Mouse (Mus musculus) myocyte (in vitro differentiated cells): Measurements from ENCODE around the gene Chn2.

Experiments used
- MYOD1 ChIP-seq, 3 experiments: IDR thresholded peaks; one replicate each; pipeline ENCODE4 v1.6.1; 2011; ENCODE audit warnings: control low read depth in 2 of 3, low read depth in 2 of 3, mild to moderate bottlenecking in 2 of 3, moderate library complexity in 1 of 3; ENCODE audit not compliant: insufficient read length in 2 of 3, control insufficient read depth in 1 of 3
- POLR2A ChIP-seq: IDR thresholded peaks from one replicate; pipeline ENCODE4 v1.6.1; 2011; ENCODE audit warnings: low read depth, mild to moderate bottlenecking, control low read depth, moderate library complexity; ENCODE audit not compliant: insufficient read length

DNA sequence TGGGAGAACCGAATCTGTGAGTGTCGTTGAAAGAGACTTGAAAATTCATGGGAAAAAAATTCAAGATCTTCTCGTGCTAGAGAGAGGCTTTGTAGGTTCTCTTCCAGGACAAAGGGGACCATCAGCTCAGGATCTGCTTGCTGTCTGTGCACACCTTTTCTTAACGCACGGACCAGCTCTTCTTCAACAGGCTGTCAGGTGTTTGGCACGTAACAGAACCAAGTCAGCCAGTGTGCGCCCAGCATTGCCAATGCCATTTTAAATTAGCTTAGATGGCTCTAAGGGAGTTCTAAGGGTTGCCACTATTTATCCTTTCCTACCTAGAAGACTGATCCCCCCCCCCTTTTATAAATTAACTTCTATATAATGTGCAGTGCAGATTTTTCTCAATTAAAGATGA lies 12.8 kb downstream of the Chn2 start:
- TF ChIP-seq POLR2A: no peak
- TF ChIP-seq MYOD1 (IDR thresholded peaks at IDR 0.05; ENCODE audit: control insufficient read depth in 1 of 3, insufficient read length in 2 of 3, low read depth in 2 of 3): no peak
